Mouse (Mus musculus) hindbrain, embryonic 13.5 days (tissue): Measurements from ENCODE around the gene Sun3. TPM values are rescaled to one million over a fixed set of nuclear protein-coding genes. Genes with fewer than 3 reads are reported as not detected.
A peak's percentile ranks its signal among the peaks of the same experiment; 100 is the strongest.

Experiments used
- ATAC-seq: fragments of 200-750 bp; cut with Nextera tagmentation; 2 replicates; pipeline ENCODE4 v1.8.0; 2017; ENCODE audit warnings: moderate TSS enrichment; ENCODE audit not compliant: low FRiP score
- H3K27ac ChIP-seq: fragments of 300-500 bp; sonication (generic); 2 replicates; pipeline ENCODE4 v1.5.1; 2015; ENCODE audit warnings: inconsistent platforms, mild to moderate bottlenecking, moderate library complexity
- H3K27me3 ChIP-seq: fragments of 300-500 bp; sonication (generic); 2 replicates; pipeline ENCODE4 v1.6.1; 2015; ENCODE audit warnings: mild to moderate bottlenecking, inconsistent platforms
- H3K36me3 ChIP-seq: fragments of 300-500 bp; sonication (generic); 2 replicates; pipeline ENCODE4 v1.6.1; 2015; ENCODE audit warnings: mild to moderate bottlenecking, inconsistent platforms
- H3K4me1 ChIP-seq: fragments of 300-500 bp; sonication (generic); replicated peaks from 2 replicates; pipeline ENCODE4 v1.6.1; 2015; ENCODE audit warnings: inconsistent platforms
- H3K4me2 ChIP-seq: fragments of 300-500 bp; sonication (generic); 2 replicates; pipeline ENCODE4 v1.6.1; 2015; ENCODE audit warnings: inconsistent platforms, mild to moderate bottlenecking, moderate library complexity
- H3K4me3 ChIP-seq: fragments of 300-500 bp; sonication (generic); 2 replicates; pipeline ENCODE4 v1.5.1; 2015; ENCODE audit warnings: mild to moderate bottlenecking, inconsistent platforms
- H3K9ac ChIP-seq: fragments of 300-500 bp; sonication (generic); 2 replicates; pipeline ENCODE4 v1.6.1; 2015; ENCODE audit warnings: mild to moderate bottlenecking, inconsistent platforms
- H3K9me3 ChIP-seq: fragments of 300-500 bp; sonication (generic); 2 replicates; pipeline ENCODE4 v1.6.1; 2016; ENCODE audit warnings: inconsistent platforms
- WGBS: fragments of 180-500 bp; shearing (Covaris S2); methylation state at CpG from one replicate; pipeline ENCODE4 v1.1.7; 2015; 5-methylcytosine and 5-hydroxymethylcytosine counted together
- polyA plus RNA-seq: library from polyadenylated mRNA; unstranded; fragments of >200 nt; fragmentation: Nextera tagmentation; extraction: Ambion mirVana; gene quantifications from 2 replicates; pipeline ENCODE4 v1.2.1, GENCODE M21; 2015

The Sun3 gene
- polyA plus RNA-seq, 1 experiment from 2014 or later = 0.32 TPM

GRCm38 (mm10) chr11:9024782-9025181 is 24.0 kb downstream of the Sun3 start:
- Histone ChIP-seq H3K4me2 (no peak overlapping the region), H3K4me1 (no peaks in the 10 kb centered on the region), H3K9ac (no peak overlapping the region), H3K27me3 (no peaks in the 10 kb centered on the region), H3K36me3 (no peaks in the 10 kb centered on the region), H3K9me3 (no peaks in the 10 kb centered on the region), H3K27ac (no peak overlapping the region), H3K4me3 (no peak overlapping the region)
- ATAC-seq = no peak
- whole genome bisulfite sequencing = 85% methylated on average over 7 of the region's 7 CpGs

DNA sequence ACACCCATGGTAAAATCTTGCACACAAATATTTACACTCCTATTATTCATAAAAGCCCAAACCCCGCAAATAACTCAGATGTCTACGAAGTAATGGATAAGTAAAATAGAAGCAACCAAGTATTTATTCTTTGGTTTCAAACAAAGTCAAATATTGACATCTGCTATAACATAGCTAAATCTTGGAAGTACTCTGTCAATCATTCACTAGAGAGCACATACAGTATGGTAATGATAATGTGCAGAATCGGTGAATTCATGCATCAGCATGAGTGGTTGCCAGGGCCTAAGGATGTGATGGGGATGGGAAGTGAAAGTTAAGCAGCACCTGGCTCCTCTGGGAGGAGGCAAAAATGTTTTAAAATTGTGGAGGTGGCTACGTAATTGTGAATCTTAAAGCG is 28.6 kb downstream of the Sun3 start:
- H3K4me3 ChIP-seq = no peak overlapping the region
- no peak for ATAC-seq
- WGBS = 95% methylated on average over 5 of the region's 5 CpGs
- H3K9ac ChIP-seq = no peak overlapping the region
- H3K27ac ChIP-seq = no peak overlapping the region
- no peaks in the 10 kb centered on the region for H3K36me3 ChIP-seq
- H3K4me1 ChIP-seq = no peaks in the 10 kb centered on the region
- no peak overlapping the region for H3K4me2 ChIP-seq
- no peaks in the 10 kb centered on the region for H3K9me3 ChIP-seq
- H3K27me3 ChIP-seq = no peaks in the 10 kb centered on the region

- 78% methylated on average over 6 of the region's 6 CpGs for WGBS
- no peaks in the 10 kb centered on the region for H3K36me3 ChIP-seq
- H3K27me3 ChIP-seq = no peaks in the 10 kb centered on the region
These were observed 30.1 kb downstream of the Sun3 start for GRCm38 (mm10) chr11:9018491-9019267.

DNA sequence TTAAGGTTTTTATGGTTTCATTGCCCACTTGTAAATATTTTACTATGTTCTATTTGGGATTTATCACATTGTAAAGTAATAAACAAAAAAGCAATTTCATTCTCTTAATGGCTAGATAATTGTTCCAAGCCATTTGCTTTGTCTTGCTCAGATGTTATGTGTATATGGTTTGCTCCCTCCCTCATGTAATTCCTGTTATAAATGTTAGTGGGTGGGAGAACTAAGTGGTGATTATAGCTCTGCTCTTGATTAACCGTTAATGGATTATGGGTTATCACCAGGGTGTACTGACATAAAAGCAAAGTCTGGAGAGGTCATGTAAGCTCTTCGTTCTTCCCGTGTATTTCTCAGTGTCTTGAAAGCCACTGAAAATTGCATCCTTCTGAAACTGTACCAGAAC is 34.1 kb downstream of the Sun3 start:
- Histone ChIP-seq H3K4me1 (peaks cover 7% of the 10 kb centered on the region), H3K4me2 (no peak overlapping the region), H3K4me3 (no peak overlapping the region), H3K36me3 (no peaks in the 10 kb centered on the region), H3K9me3 (no peaks in the 10 kb centered on the region), H3K9ac (no peak overlapping the region), H3K27me3 (no peaks in the 10 kb centered on the region), H3K27ac (no peak overlapping the region)
- WGBS = 83% methylated on average over 3 of the region's 3 CpGs
- no peak for ATAC-seq

More at GRCm38 (mm10) chr11:9018491-9019267, 30.1 kb downstream of the Sun3 start:
- Histone ChIP-seq H3K9me3 (no peaks in the 10 kb centered on the region), H3K4me3 (no peak overlapping the region), H3K4me2 (no peak overlapping the region), H3K9ac (no peak overlapping the region), H3K4me1 (no peaks in the 10 kb centered on the region), H3K27ac (no peak overlapping the region)
- ATAC-seq = no peak

- ATAC-seq = peak; percentile 58
- no peaks in the 10 kb centered on the region for H3K9me3 ChIP-seq
- peak overlapping the region; percentile 80 for H3K9ac ChIP-seq
- no peaks in the 10 kb centered on the region for H3K27me3 ChIP-seq
- WGBS = 2% methylated on average over 3 of the region's 3 CpGs
- no peaks in the 10 kb centered on the region for H3K36me3 ChIP-seq
- H3K4me2 ChIP-seq = peak overlapping the region; percentile 69
- peaks cover 15% of the 10 kb centered on the region for H3K4me1 ChIP-seq
- peak overlapping the region; percentile 69 for H3K4me3 ChIP-seq
- H3K27ac ChIP-seq = no peak overlapping the region
These were observed 37.4 kb downstream of the Sun3 start for GRCm38 (mm10) chr11:9011348-9011747.

- peak within 1 kb of the TSS; percentile 80 for H3K9ac ChIP-seq
- H3K27ac ChIP-seq = peak within 1 kb of the TSS; percentile 79
- H3K4me3 ChIP-seq = peak within 1 kb of the TSS; percentile 69
- ATAC-seq = peak; percentile 96
- no peaks in the 10 kb centered on the region for H3K9me3 ChIP-seq
- H3K4me1 ChIP-seq = peaks cover 15% of the 10 kb centered on the region
- H3K4me2 ChIP-seq = peak within 1 kb of the TSS; percentile 69
- WGBS = under 1% methylated on average over 43 of the region's 43 CpGs
- no peaks in the 10 kb centered on the region for H3K36me3 ChIP-seq
- no peaks in the 10 kb centered on the region for H3K27me3 ChIP-seq
These were observed 37.9 kb downstream of the Sun3 start, which contains the start of gene Hus1 for GRCm38 (mm10) chr11:9010853-9011339. Gene Hus1 (minus strand): TSS chr11:9011191.

- peak; percentile 77 for ATAC-seq
- peak overlapping the region; percentile 69 for H3K4me3 ChIP-seq
- H3K27me3 ChIP-seq = no peaks in the 10 kb centered on the region
- H3K27ac ChIP-seq = peak overlapping the region; percentile 79
- H3K36me3 ChIP-seq = peaks cover 3% of the 10 kb centered on the region
- WGBS = under 1% methylated on average over 7 of the region's 7 CpGs
- H3K4me2 ChIP-seq = peak overlapping the region; percentile 69
- H3K9me3 ChIP-seq = no peaks in the 10 kb centered on the region
- peak overlapping the region; percentile 80 for H3K9ac ChIP-seq
- peaks cover 15% of the 10 kb centered on the region for H3K4me1 ChIP-seq
These were observed 38.4 kb downstream of the Sun3 start for GRCm38 (mm10) chr11:9010416-9010815.

GRCm38 (mm10) chr11:9008761-9009160 is 40.0 kb downstream of the Sun3 start:
- H3K4me1 ChIP-seq = peaks cover 15% of the 10 kb centered on the region
- no peak for ATAC-seq
- H3K27me3 ChIP-seq = no peaks in the 10 kb centered on the region
- no peak overlapping the region for H3K4me3 ChIP-seq
- H3K9me3 ChIP-seq = no peaks in the 10 kb centered on the region
- 94% methylated on average over 5 of the region's 5 CpGs for WGBS
- H3K27ac ChIP-seq = no peak overlapping the region
- H3K9ac ChIP-seq = no peak overlapping the region
- no peak overlapping the region for H3K4me2 ChIP-seq
- H3K36me3 ChIP-seq = peaks cover 20% of the 10 kb centered on the region

GRCm38 (mm10) chr11:8988084-8988483 is 60.7 kb downstream of the Sun3 start:
- Histone ChIP-seq H3K27ac (no peak overlapping the region), H3K36me3 (peaks cover 24% of the 10 kb centered on the region), H3K4me3 (no peak overlapping the region), H3K4me2 (no peak overlapping the region), H3K9ac (no peak overlapping the region), H3K9me3 (no peaks in the 10 kb centered on the region), H3K4me1 (0 out of 2 replicates have a peak, but pooled peaks cover 3% of the 10 kb centered on the region), H3K27me3 (peaks cover 6% of the 10 kb centered on the region; the same call in 1 of the 2 replicates)
- WGBS = 60% methylated on average over 4 of the region's 4 CpGs
- ATAC-seq = no peak

- peaks cover 7% of the 10 kb centered on the region for H3K36me3 ChIP-seq
- ATAC-seq = no peak
- H3K4me2 ChIP-seq = no peak overlapping the region
- 0 out of 2 replicates have a peak, but pooled peaks cover 3% of the 10 kb centered on the region for H3K4me1 ChIP-seq
- H3K27ac ChIP-seq = no peak overlapping the region
- no peak overlapping the region for H3K4me3 ChIP-seq
- no peaks in the 10 kb centered on the region for H3K9me3 ChIP-seq
- no peak overlapping the region for H3K9ac ChIP-seq
- peaks cover 6% of the 10 kb centered on the region; the same call in 1 of the 2 replicates for H3K27me3 ChIP-seq
These were observed 62.7 kb downstream of the Sun3 start for GRCm38 (mm10) chr11:8986058-8986457.

- peak; percentile 56; the same call in 1 of the 2 replicates for ATAC-seq
- Histone ChIP-seq H3K36me3 (no peaks in the 10 kb centered on the region), H3K27ac (no peak overlapping the region), H3K27me3 (peaks cover 6% of the 10 kb centered on the region; the same call in 1 of the 2 replicates), H3K4me1 (0 out of 2 replicates have a peak, but pooled peaks cover 3% of the 10 kb centered on the region), H3K9me3 (no peaks in the 10 kb centered on the region), H3K4me3 (no peak overlapping the region), H3K9ac (no peak overlapping the region), H3K4me2 (no peak overlapping the region)
- WGBS = 45% methylated on average over 6 of the region's 6 CpGs
These were observed 65.4 kb downstream of the Sun3 start for GRCm38 (mm10) chr11:8983237-8983861.

GRCm38 (mm10) chr11:8978154-8978553 is 70.6 kb downstream of the Sun3 start:
- no peaks in the 10 kb centered on the region for H3K36me3 ChIP-seq
- H3K27ac ChIP-seq = no peak overlapping the region
- no peak overlapping the region for H3K4me3 ChIP-seq
- H3K9ac ChIP-seq = no peak overlapping the region
- WGBS = 90% methylated on average over 4 of the region's 4 CpGs
- H3K27me3 ChIP-seq = 0 out of 2 replicates have a peak, but pooled peaks cover 6% of the 10 kb centered on the region
- H3K4me2 ChIP-seq = no peak overlapping the region
- no peak for ATAC-seq
- no peaks in the 10 kb centered on the region for H3K9me3 ChIP-seq
- no peaks in the 10 kb centered on the region for H3K4me1 ChIP-seq
